Mouse (Mus musculus): ENCODE data around the gene Slc7a11. TPM values are rescaled to one million over a fixed set of nuclear protein-coding genes. Genes with fewer than 3 reads are reported as not detected.

The Slc7a11 gene
- total RNA-seq, 2 experiments from 2014 or later = 0.05 TPM; not detected in 1

- intact Hi-C loops (cut with DNase I) = no loop called here
- no peak for DNase-seq (ENCODE audit: low spot score)
These were observed 207.4 kb downstream of the Slc7a11 start for GRCm38 (mm10) chr3:50235990-50236389.

- no peak for DNase-seq (ENCODE audit: low spot score)
- intact Hi-C loops (cut with DNase I) = no loop called here
These were observed 210.3 kb downstream of the Slc7a11 start for GRCm38 (mm10) chr3:50233144-50233543.

GRCm38 (mm10) chr3:50224390-50225114 lies 218.9 kb downstream of the Slc7a11 start:
- intact Hi-C loops (cut with DNase I) = no loop called here
- no peak for DNase-seq (ENCODE audit: low spot score)

- DNase-seq (ENCODE audit: low spot score) = no peak
- intact Hi-C loops (cut with DNase I) = no loop called here
These were observed 223.0 kb downstream of the Slc7a11 start for GRCm38 (mm10) chr3:50220454-50220853.

- intact Hi-C loops (cut with DNase I) = no loop called here
- no peak for DNase-seq (ENCODE audit: low spot score)
These were observed 257.0 kb downstream of the Slc7a11 start for GRCm38 (mm10) chr3:50186369-50186768.

- no peak for DNase-seq (ENCODE audit: low spot score)
- intact Hi-C loops (cut with DNase I) = no loop called here
These were observed 257.5 kb downstream of the Slc7a11 start for GRCm38 (mm10) chr3:50185879-50186278.

GRCm38 (mm10) chr3:50160756-50161155 lies 282.7 kb downstream of the Slc7a11 start:
- DNase-seq (ENCODE audit: low spot score) = no peak
- intact Hi-C loops (cut with DNase I) = no loop called here

GRCm38 (mm10) chr3:50144144-50144543 lies 299.3 kb downstream of the Slc7a11 start:
- intact Hi-C loops (cut with DNase I) = no loop called here

GRCm38 (mm10) chr3:50138319-50138718 lies 305.1 kb downstream of the Slc7a11 start:
- DNase-seq (ENCODE audit: low spot score) = no peak
- intact Hi-C loops (cut with DNase I) = loop anchor here (2.0 kb wide), 1 partner anchor 18 kb away; no protein-coding TSS in a partner anchor

More at GRCm38 (mm10) chr3:50144144-50144543, 299.3 kb downstream of the Slc7a11 start:
- DNase-seq (ENCODE audit: low spot score) = no peak

- DNase-seq (ENCODE audit: low spot score) = no peak
- intact Hi-C loops (cut with DNase I) = no loop called here
These were observed 311.2 kb downstream of the Slc7a11 start for GRCm38 (mm10) chr3:50132204-50132603.

GRCm38 (mm10) chr3:50130319-50130718 lies 313.1 kb downstream of the Slc7a11 start:
- intact Hi-C loops (cut with DNase I) = no loop called here
- no peak for DNase-seq (ENCODE audit: low spot score)

- intact Hi-C loops (cut with DNase I) = loop anchor here (5.0 kb wide), 1 partner anchor 1029 kb away; no protein-coding TSS in a partner anchor
These were observed 322.4 kb downstream of the Slc7a11 start for GRCm38 (mm10) chr3:50121001-50121400.

GRCm38 (mm10) chr3:50116266-50116665 lies 327.1 kb downstream of the Slc7a11 start:
- intact Hi-C loops (cut with DNase I) = no loop called here
- no peak for DNase-seq (ENCODE audit: low spot score)

More at GRCm38 (mm10) chr3:50121001-50121400, 322.4 kb downstream of the Slc7a11 start:
- DNase-seq (ENCODE audit: low spot score) = no peak

GRCm38 (mm10) chr3:50105509-50105908 lies 337.9 kb downstream of the Slc7a11 start:
- DNase-seq (ENCODE audit: low spot score) = no peak
- intact Hi-C loops (cut with DNase I) = no loop called here

GRCm38 (mm10) chr3:50094404-50095092 lies 348.9 kb downstream of the Slc7a11 start:
- intact Hi-C loops (cut with DNase I) = no loop called here
- no peak for DNase-seq (ENCODE audit: low spot score)

- intact Hi-C loops (cut with DNase I) = loop anchor here (1.0 to 5.0 kb wide), 3 partner anchors 320 to 984 kb away; partner anchors contain the start of gene Pcdh18
These were observed 366.4 kb downstream of the Slc7a11 start for GRCm38 (mm10) chr3:50076979-50077378.

GRCm38 (mm10) chr3:50063396-50063795 lies 380.0 kb downstream of the Slc7a11 start:
- intact Hi-C loops (cut with DNase I) = no loop called here

More at GRCm38 (mm10) chr3:50076979-50077378, 366.4 kb downstream of the Slc7a11 start:
- no peak for DNase-seq (ENCODE audit: low spot score)

GRCm38 (mm10) chr3:50044666-50045065 lies 398.7 kb downstream of the Slc7a11 start:
- no peak for DNase-seq (ENCODE audit: low spot score)
- intact Hi-C loops (cut with DNase I) = no loop called here

More at GRCm38 (mm10) chr3:50063396-50063795, 380.0 kb downstream of the Slc7a11 start:
- DNase-seq (ENCODE audit: low spot score) = no peak

GRCm38 (mm10) chr3:50044160-50044559 lies 399.3 kb downstream of the Slc7a11 start:
- no peak for DNase-seq (ENCODE audit: low spot score)
- intact Hi-C loops (cut with DNase I) = no loop called here

GRCm38 (mm10) chr3:50041141-50041540 lies 402.3 kb downstream of the Slc7a11 start:
- intact Hi-C loops (cut with DNase I) = no loop called here
- no peak for DNase-seq (ENCODE audit: low spot score)

All from heart, postnatal 25 days (tissue).